Mouse (Mus musculus): Measurements from ENCODE around the gene Mtrf1.

DNA sequence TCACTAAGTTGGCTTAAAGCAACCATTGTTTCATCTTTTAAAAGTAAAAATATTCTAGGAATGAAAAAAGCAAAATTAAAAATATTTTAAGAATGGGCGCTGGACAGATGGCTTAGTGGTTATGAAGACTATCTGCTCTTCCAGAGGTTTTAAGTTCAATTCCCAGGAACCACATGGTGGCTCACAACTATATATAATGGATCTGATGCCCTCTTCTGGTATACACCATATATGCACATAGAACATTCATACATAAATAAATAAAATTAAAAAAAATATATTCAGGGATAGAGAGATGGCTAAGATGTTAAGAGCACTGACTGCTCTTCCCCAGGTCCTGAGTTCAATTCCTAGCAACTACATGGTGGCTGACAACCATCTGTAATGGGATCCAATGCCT lies 68.1 kb downstream of the Mtrf1 start:
- TF ChIP-seq CTCF (IDR thresholded peaks at IDR 0.05; ENCODE audit: extremely low read depth, insufficient read length, insufficient replicate concordance, low read depth, low read length) (no peak), POLR2A (IDR thresholded peaks at IDR 0.05; ENCODE audit: low read depth, low read length) (no peak)

Data from small intestine, adult 2 months (tissue).